Mouse (Mus musculus) embryonic facial prominence, embryonic 14.5 days (tissue): Measurements from ENCODE around the gene H2afj. TPM values are rescaled to one million over a fixed set of nuclear protein-coding genes. Genes with fewer than 3 reads are reported as not detected.

Experiments used
- ATAC-seq: fragments of 200-750 bp; cut with Nextera tagmentation; 2 replicates; pipeline ENCODE4 v1.8.0; 2017; ENCODE audit warnings: low read depth, moderate number of reproducible peaks, moderate TSS enrichment
- DNase-seq: peaks from one replicate; pipeline ENCODE4 v3.0.0-alpha.2; 2015; ENCODE audit warnings: low spot score
- H3K27ac ChIP-seq: fragments of 300-500 bp; sonication (generic); replicated peaks from 2 replicates; pipeline ENCODE4 v1.5.1; 2014; ENCODE audit warnings: low read depth, mild to moderate bottlenecking, low read length, moderate library complexity
- H3K27me3 ChIP-seq: fragments of 300-500 bp; sonication (generic); replicated peaks from 2 replicates; pipeline ENCODE4 v1.6.1; 2014; ENCODE audit warnings: low read length; ENCODE audit not compliant: control insufficient read depth, insufficient read depth
- H3K36me3 ChIP-seq: fragments of 300-500 bp; sonication (generic); 2 replicates; pipeline ENCODE4 v1.6.1; 2014; ENCODE audit warnings: low read length, mixed read lengths; ENCODE audit not compliant: control insufficient read depth, insufficient read depth
- H3K4me1 ChIP-seq: fragments of 300-500 bp; sonication (generic); 2 replicates; pipeline ENCODE4 v1.6.1; 2014; ENCODE audit warnings: antibody characterized with exemption, low read length; ENCODE audit not compliant: control insufficient read depth, insufficient read depth
- H3K4me2 ChIP-seq: fragments of 300-500 bp; sonication (generic); 2 replicates; pipeline ENCODE4 v1.6.1; 2014; ENCODE audit warnings: low read depth, mild to moderate bottlenecking, low read length, moderate library complexity, mixed read lengths
- H3K4me3 ChIP-seq: fragments of 300-500 bp; sonication (generic); 2 replicates; pipeline ENCODE4 v1.5.1; 2014; ENCODE audit warnings: low read depth, mild to moderate bottlenecking, low read length
- H3K9ac ChIP-seq: fragments of 300-500 bp; sonication (generic); 2 replicates; pipeline ENCODE4 v1.6.1; 2014; ENCODE audit warnings: low read depth, mild to moderate bottlenecking, low read length, moderate library complexity, mixed read lengths
- H3K9me3 ChIP-seq: fragments of 300-500 bp; sonication (generic); 2 replicates; pipeline ENCODE4 v1.6.1; 2016; ENCODE audit warnings: low read length; ENCODE audit not compliant: control insufficient read depth
- WGBS: fragments of 180-500 bp; shearing (Covaris S2); extraction: QIAGEN DNeasy Blood & Tissue Kit; methylation state at CpG from one replicate; pipeline ENCODE4 v1.1.7; 2014; 5-methylcytosine and 5-hydroxymethylcytosine counted together
- microRNA-seq: library from miRNA; unstranded; fragments of <30 nt; microRNA quantifications from one replicate; pipeline ENCODE4, GENCODE M21; 2016; ENCODE audit warnings: borderline number of aligned reads
- polyA plus RNA-seq: library from polyadenylated mRNA; unstranded; fragments of >200 nt; fragmentation: Nextera tagmentation; extraction: Ambion mirVana; gene quantifications from 2 replicates; pipeline ENCODE4 v1.2.1, GENCODE M21; 2014

Gene H2afj
- polyA plus RNA-seq, 1 experiment from 2014 or later: 98.2 TPM

GRCm38 (mm10) chr6:136856071-136856636, 48.1 kb downstream of the H2afj start:
- DNase-seq (peak; percentile 78), ATAC-seq (peak; percentile 85)
- Histone ChIP-seq H3K27me3 (no peaks in the 10 kb centered on the region), H3K4me3 (0 out of 2 replicates have a peak overlapping the region, but pooled peaks have one; percentile 4), H3K27ac (peak overlapping the region; percentile 50; the same call in 1 of the 2 replicates), H3K9ac (no peak overlapping the region), H3K4me1 (peaks cover 14% of the 10 kb centered on the region), H3K4me2 (peak overlapping the region; percentile 37), H3K9me3 (no peaks in the 10 kb centered on the region), H3K36me3 (no peaks in the 10 kb centered on the region)
- 46% methylated on average over 14 of the region's 14 CpGs for WGBS

GRCm38 (mm10) chr6:136857186-136857872, 49.3 kb downstream of the H2afj start, which contains the start of gene Art4:
Gene Art4 (minus strand): TSS chr6:136857733.
- H3K27ac ChIP-seq: peak within 1 kb of the TSS; percentile 11
- H3K4me1 ChIP-seq: peaks cover 14% of the 10 kb centered on the region
- no peak within 1 kb of the TSS for H3K9ac ChIP-seq
- no peaks in the 10 kb centered on the region for H3K36me3 ChIP-seq
- H3K4me2 ChIP-seq: peak within 1 kb of the TSS; percentile 37
- no peaks in the 10 kb centered on the region for H3K27me3 ChIP-seq
- DNase-seq (peak; percentile 47), ATAC-seq (peak; percentile 23)
- no peaks in the 10 kb centered on the region for H3K9me3 ChIP-seq
- peak within 1 kb of the TSS; percentile 12; the same call in 1 of the 2 replicates for H3K4me3 ChIP-seq
- 52% methylated on average over 18 of the region's 18 CpGs for WGBS

- Histone ChIP-seq H3K36me3 (no peaks in the 10 kb centered on the region), H3K4me1 (peaks cover 12% of the 10 kb centered on the region), H3K27ac (peak overlapping the region; percentile 11), H3K4me3 (no peak overlapping the region), H3K9me3 (no peaks in the 10 kb centered on the region), H3K9ac (no peak overlapping the region), H3K27me3 (no peaks in the 10 kb centered on the region), H3K4me2 (peak overlapping the region; percentile 37)
- DNase-seq (peak; percentile 70), ATAC-seq (no peak; the same call in 1 of the 2 replicates)
- WGBS: 23% methylated on average over 11 of the region's 11 CpGs
Observed at GRCm38 (mm10) chr6:136857873-136858260, 49.8 kb downstream of the H2afj start.

GRCm38 (mm10) chr6:136858420-136858819, 50.4 kb downstream of the H2afj start:
- no peak overlapping the region for H3K9ac ChIP-seq
- no peak overlapping the region for H3K4me3 ChIP-seq
- no peak overlapping the region for H3K4me2 ChIP-seq
- peaks cover 11% of the 10 kb centered on the region for H3K4me1 ChIP-seq
- WGBS: 66% methylated on average over 8 of the region's 8 CpGs
- no peaks in the 10 kb centered on the region for H3K27me3 ChIP-seq
- H3K9me3 ChIP-seq: no peaks in the 10 kb centered on the region
- ATAC-seq: no peak
- no peak for DNase-seq
- H3K27ac ChIP-seq: no peak overlapping the region
- H3K36me3 ChIP-seq: no peaks in the 10 kb centered on the region

Small RNA genes within 50 kb of the gene (microRNA-seq; reads per million reads assigned to microRNA genes)
- gene Gm44364: not detected

Other genes starting within 250 kb of the H2afj start
- gene Plbd1, start 146.3 kb upstream of the H2afj start, polyA plus RNA-seq: 12.1 and 12.4 TPM in 2 replicates
- 0.13 and 0.15 TPM in 2 replicates for gene Gucy2c, start 26.5 kb upstream of the H2afj start, polyA plus RNA-seq
- gene Hist4h4, start 3.8 kb upstream of the H2afj start, polyA plus RNA-seq: 0.64 and 1.1 TPM in 2 replicates
- 1.1 and 1.7 TPM in 2 replicates for gene BC049715, start 19.4 kb downstream of the H2afj start, polyA plus RNA-seq
- 94.3 and 94.7 TPM in 2 replicates for gene Wbp11, start 20.0 kb downstream of the H2afj start, polyA plus RNA-seq
- 2.5 and 2.8 TPM in 2 replicates for gene Smco3, start 27.2 kb downstream of the H2afj start, polyA plus RNA-seq
- gene Art4, start 49.5 kb downstream of the H2afj start, polyA plus RNA-seq: 1.9 and 2.7 TPM in 2 replicates
- gene Mgp, start 67.6 kb downstream of the H2afj start, polyA plus RNA-seq: 321 and 362 TPM in 2 replicates
- gene Erp27, start 113.9 kb downstream of the H2afj start, polyA plus RNA-seq: 0.20 and 0.22 TPM in 2 replicates
- not detected in 2 replicates for gene Pde6h, start 115.6 kb downstream of the H2afj start, polyA plus RNA-seq
- 117 and 118 TPM in 2 replicates for gene Arhgdib, start 133.7 kb downstream of the H2afj start, polyA plus RNA-seq